Mouse (Mus musculus) small intestine, adult 2 months (tissue): ENCODE data around the gene Angpt4.

Source experiments
- CTCF ChIP-seq: fragments of 200-500 bp; IDR thresholded peaks from 2 replicates; pipeline ENCODE4 v1.5.1; 2012; ENCODE audit warnings: low read depth, mild to moderate bottlenecking, control low read depth, inconsistent platforms, low read length, moderate library complexity, mixed read lengths; ENCODE audit not compliant: insufficient replicate concordance, insufficient read length; ENCODE audit errors: extremely low read depth
- POLR2A ChIP-seq: fragments of 200-500 bp; IDR thresholded peaks from 2 replicates; pipeline ENCODE4 v1.6.1; 2012; ENCODE audit warnings: low read depth, mild to moderate bottlenecking, control low read depth, inconsistent platforms, low read length, moderate library complexity

GRCm38 (mm10) chr2:151969396-151969795, 58.4 kb downstream of the Angpt4 start:
- TF ChIP-seq POLR2A = no peak
- no peak for TF ChIP-seq CTCF
